Mouse (Mus musculus) heart, postnatal 0 days (tissue): ENCODE results near the gene Tm6sf2. TPM values are rescaled to one million over a fixed set of nuclear protein-coding genes. Genes with fewer than 3 reads are reported as not detected.

Experiments
- ATAC-seq: fragments of 200-750 bp; cut with Nextera tagmentation; 2 replicates; pipeline ENCODE4 v1.8.0; 2017; ENCODE audit warnings: low read depth, moderate number of reproducible peaks, moderate library complexity; ENCODE audit not compliant: insufficient read depth
- DNase-seq: peaks from one replicate; pipeline ENCODE4 v3.0.0-alpha.2; 2016; ENCODE audit warnings: low spot score
- H3K27ac ChIP-seq: fragments of 300-500 bp; sonication (generic); 2 replicates; pipeline ENCODE4 v1.5.1; 2014; ENCODE audit warnings: low read depth, mild to moderate bottlenecking
- H3K27me3 ChIP-seq: fragments of 300-500 bp; sonication (generic); 2 replicates; pipeline ENCODE4 v1.6.1; 2014; ENCODE audit warnings: low read length, mixed read lengths; ENCODE audit not compliant: control insufficient read depth, insufficient read depth
- H3K36me3 ChIP-seq: fragments of 300-500 bp; sonication (generic); replicated peaks from 2 replicates; pipeline ENCODE4 v1.6.1; 2014; ENCODE audit warnings: low read length, mixed read lengths; ENCODE audit not compliant: control insufficient read depth, insufficient read depth
- H3K4me1 ChIP-seq: fragments of 300-500 bp; sonication (generic); 2 replicates; pipeline ENCODE4 v1.6.1; 2014; ENCODE audit warnings: antibody characterized with exemption; ENCODE audit not compliant: control insufficient read depth, insufficient read depth
- H3K4me2 ChIP-seq: fragments of 300-500 bp; sonication (generic); 2 replicates; pipeline ENCODE4 v1.6.1; 2014; ENCODE audit warnings: low read depth, mild to moderate bottlenecking, low read length, moderate library complexity
- H3K4me3 ChIP-seq: fragments of 300-500 bp; sonication (generic); 2 replicates; pipeline ENCODE4 v1.5.1; 2014; ENCODE audit warnings: low read depth, low read length
- H3K9ac ChIP-seq: fragments of 300-500 bp; sonication (generic); replicated peaks from 2 replicates; pipeline ENCODE4 v1.6.1; 2014; ENCODE audit warnings: low read depth, low read length, mixed read lengths
- H3K9me3 ChIP-seq: fragments of 300-500 bp; sonication (generic); replicated peaks from 2 replicates; pipeline ENCODE4 v1.6.1; 2016; ENCODE audit warnings: low read length; ENCODE audit not compliant: control insufficient read depth
- CTCF ChIP-seq: IDR thresholded peaks from 2 replicates; pipeline ENCODE4 v1.5.1; 2016; ENCODE audit warnings: antibody characterized with exemption, control low read depth, low read depth
- EP300 ChIP-seq: IDR thresholded peaks from 2 replicates; pipeline ENCODE4 v1.6.1; 2016; ENCODE audit warnings: antibody characterized with exemption, low read depth
- WGBS: fragments of 180-500 bp; shearing (Covaris S2); extraction: QIAGEN DNeasy Blood & Tissue Kit; methylation state at CpG from one replicate; pipeline ENCODE4 v1.1.7; 2014; 5-methylcytosine and 5-hydroxymethylcytosine counted together
- polyA plus RNA-seq: library from polyadenylated mRNA; unstranded; fragments of >200 nt; fragmentation: Nextera tagmentation; extraction: Ambion mirVana; gene quantifications from 2 replicates; pipeline ENCODE4 v1.2.1, GENCODE M21; 2015
- total RNA-seq: library from RNA; depleted of rRNA; stranded (reverse); fragments of >200 nt; gene quantifications from 2 replicates; pipeline ENCODE4 v1.2.3, GENCODE M21; 2014; ENCODE audit warnings: low replicate concordance

Tm6sf2 gene
- total and polyA plus RNA-seq, 2 experiments from 2014 or later: 1.3 to 2.1 TPM

DNA sequence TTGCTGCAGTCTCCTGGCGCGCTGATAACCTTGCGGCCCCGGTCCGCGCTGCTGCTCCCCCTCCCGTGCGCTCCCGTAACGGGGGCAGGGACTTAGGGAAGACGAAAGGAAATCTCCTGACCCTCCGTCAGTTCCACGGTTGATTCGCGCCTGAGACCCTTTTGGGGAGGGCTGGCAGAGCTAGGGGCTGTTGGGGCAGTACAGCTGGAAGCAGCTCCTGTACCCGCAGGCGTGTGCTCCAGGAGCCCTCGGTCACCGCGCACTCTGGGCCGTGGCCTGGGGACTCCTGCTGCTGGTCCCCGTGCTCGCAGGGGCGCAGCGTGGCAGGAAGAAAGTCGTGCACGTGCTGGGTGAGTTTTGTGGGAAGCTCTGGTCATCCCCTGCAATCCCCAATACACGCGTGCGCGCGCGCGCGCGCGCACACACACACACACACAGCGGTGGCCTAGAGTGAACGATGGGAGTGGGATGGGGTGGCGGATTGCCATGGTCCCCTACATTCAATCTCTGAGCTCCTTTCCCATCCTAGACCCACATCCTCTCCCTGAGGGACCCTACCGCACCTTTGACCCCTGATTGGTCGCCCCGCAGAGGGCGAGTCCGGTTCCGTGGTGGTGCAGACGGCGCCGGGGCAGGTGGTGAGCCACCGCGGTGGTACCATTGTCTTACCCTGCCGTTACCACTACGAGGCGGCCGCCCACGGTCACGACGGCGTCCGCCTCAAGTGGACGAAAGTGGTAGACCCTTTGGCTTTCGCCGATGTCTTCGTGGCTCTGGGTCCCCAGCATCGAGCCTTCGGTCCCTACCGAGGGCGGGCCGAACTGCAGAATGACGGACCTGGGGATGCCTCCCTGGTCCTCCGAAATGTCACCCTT lies 11.7 kb downstream of the Tm6sf2 start:
- WGBS: 2% methylated on average over 71 of the region's 71 CpGs
- Histone ChIP-seq H3K4me1 (peaks cover 10% of the 10 kb centered on the region; the same call in 1 of the 2 replicates), H3K4me3 (peak overlapping the region; percentile 43), H3K9me3 (no peaks in the 10 kb centered on the region), H3K9ac (no peak overlapping the region), H3K27ac (no peak overlapping the region), H3K36me3 (no peaks in the 10 kb centered on the region), H3K4me2 (peak overlapping the region; percentile 75), H3K27me3 (peaks cover 73% of the 10 kb centered on the region)
- ATAC-seq (no peak), DNase-seq (no peak)
- 0 out of 2 replicates have a peak, but pooled peaks have one; percentile 4 for TF ChIP-seq CTCF
- TF ChIP-seq EP300: no peak

DNA sequence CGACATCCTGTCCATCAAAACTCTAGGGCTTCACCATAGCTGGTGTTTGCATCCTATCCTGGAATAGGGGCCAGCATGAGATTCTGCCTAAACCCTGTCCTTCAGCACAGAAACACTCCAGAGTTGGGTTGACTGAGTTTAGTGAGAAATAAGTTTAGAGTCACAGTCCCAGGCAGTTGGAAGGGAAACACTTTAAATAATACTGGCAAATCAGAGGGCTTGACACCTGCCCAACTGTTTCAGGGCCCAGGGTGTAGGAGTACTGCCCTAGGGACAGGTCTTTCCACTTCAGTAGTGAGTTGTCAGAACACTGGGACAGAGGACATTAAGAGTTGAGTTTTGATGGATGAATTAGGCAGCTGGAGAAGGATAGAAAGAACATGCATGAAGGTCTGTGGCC lies 13.4 kb downstream of the Tm6sf2 start:
- 48% methylated on average over 1 of the region's 1 CpGs for WGBS
- TF ChIP-seq EP300 (no peak), CTCF (no peak)
- H3K36me3 ChIP-seq: no peaks in the 10 kb centered on the region
- peaks cover 10% of the 10 kb centered on the region; the same call in 1 of the 2 replicates for H3K4me1 ChIP-seq
- no peak for DNase-seq
- no peaks in the 10 kb centered on the region for H3K9me3 ChIP-seq
- no peak for ATAC-seq
- H3K4me2 ChIP-seq: no peak overlapping the region
- no peak overlapping the region for H3K27ac ChIP-seq
- peaks cover 89% of the 10 kb centered on the region for H3K27me3 ChIP-seq
- no peak overlapping the region for H3K9ac ChIP-seq
- H3K4me3 ChIP-seq: no peak overlapping the region

DNA sequence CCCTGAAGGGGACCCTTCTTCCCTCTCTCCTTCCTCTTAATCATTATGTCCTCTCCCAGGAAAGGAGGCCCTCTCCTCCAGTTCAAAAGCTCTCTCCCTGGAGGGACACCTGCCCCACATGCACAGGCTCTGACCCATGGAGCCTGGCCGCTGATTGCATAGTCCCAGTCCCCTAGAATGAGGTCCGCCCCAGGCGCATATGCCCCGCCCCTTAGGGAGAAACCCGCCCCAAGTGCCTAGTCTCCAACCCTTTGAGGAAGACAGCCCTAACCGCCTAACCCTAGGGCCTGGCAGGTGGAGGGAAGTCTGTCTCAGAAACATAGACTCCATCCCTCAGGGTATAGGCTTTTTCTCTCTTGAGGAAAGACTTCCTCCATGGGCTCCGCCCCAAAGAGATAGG lies 14.5 kb downstream of the Tm6sf2 start:
- TF ChIP-seq EP300 (no peak), CTCF (no peak)
- no peak overlapping the region for H3K4me2 ChIP-seq
- no peak for ATAC-seq

DNA sequence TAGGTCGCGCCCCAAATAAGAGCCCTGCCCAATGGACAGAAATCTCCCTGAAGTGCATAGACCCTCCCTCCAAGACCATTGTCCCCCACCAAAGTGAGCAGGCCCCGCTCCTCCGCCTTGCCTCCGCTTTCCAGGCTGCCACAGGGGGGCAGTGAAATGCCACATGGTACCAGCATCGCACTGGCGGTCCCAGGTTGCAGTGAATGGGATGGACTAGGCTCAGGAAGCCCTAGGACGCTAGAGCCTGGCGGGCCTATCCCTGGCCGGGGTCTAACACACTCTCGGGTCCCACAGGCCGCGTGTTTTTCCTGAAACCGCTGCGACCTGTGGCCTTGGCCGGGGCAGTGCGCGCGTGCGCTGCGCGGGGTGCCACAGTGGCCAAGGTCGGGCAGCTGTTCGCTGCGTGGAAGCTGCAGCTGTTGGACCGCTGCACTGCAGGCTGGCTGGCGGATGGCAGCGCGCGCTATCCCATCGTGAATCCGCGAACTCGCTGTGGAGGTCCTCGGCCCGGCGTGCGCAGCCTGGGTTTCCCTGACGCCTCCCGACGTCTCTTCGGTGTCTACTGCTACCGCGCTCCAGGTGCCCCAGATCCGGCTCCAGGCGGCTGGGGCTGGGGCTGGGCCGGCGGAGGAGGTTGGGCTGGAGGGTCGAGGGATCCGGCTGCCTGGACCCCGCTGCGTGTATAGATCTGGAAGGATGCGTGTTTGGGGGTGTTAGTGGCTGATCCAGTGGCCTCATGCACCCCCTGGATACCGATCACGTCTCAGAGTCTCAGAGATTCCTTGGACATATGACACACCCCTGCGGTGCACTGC lies 15.3 kb downstream of the Tm6sf2 start:
- Histone ChIP-seq H3K36me3 (no peaks in the 10 kb centered on the region), H3K4me3 (peak overlapping the region; percentile 26; the same call in 1 of the 2 replicates), H3K4me1 (peaks cover 10% of the 10 kb centered on the region; the same call in 1 of the 2 replicates), H3K4me2 (peak overlapping the region; percentile 41), H3K9ac (no peak overlapping the region), H3K9me3 (no peaks in the 10 kb centered on the region), H3K27me3 (peaks cover 87% of the 10 kb centered on the region), H3K27ac (no peak overlapping the region)
- peak; percentile 33 for DNase-seq
- 5% methylated on average over 56 of the region's 56 CpGs for WGBS
- TF ChIP-seq CTCF (peak; percentile 83), EP300 (no peak)
- peak; percentile 62 for ATAC-seq

More for the DNA sequence above, 14.5 kb downstream of the Tm6sf2 start:
- Histone ChIP-seq H3K4me3 (no peak overlapping the region), H3K9me3 (no peaks in the 10 kb centered on the region), H3K36me3 (no peaks in the 10 kb centered on the region), H3K9ac (no peak overlapping the region), H3K27ac (no peak overlapping the region), H3K27me3 (peaks cover 95% of the 10 kb centered on the region), H3K4me1 (peaks cover 10% of the 10 kb centered on the region; the same call in 1 of the 2 replicates)
- no peak for DNase-seq
- 10% methylated on average over 7 of the region's 7 CpGs for WGBS

DNA sequence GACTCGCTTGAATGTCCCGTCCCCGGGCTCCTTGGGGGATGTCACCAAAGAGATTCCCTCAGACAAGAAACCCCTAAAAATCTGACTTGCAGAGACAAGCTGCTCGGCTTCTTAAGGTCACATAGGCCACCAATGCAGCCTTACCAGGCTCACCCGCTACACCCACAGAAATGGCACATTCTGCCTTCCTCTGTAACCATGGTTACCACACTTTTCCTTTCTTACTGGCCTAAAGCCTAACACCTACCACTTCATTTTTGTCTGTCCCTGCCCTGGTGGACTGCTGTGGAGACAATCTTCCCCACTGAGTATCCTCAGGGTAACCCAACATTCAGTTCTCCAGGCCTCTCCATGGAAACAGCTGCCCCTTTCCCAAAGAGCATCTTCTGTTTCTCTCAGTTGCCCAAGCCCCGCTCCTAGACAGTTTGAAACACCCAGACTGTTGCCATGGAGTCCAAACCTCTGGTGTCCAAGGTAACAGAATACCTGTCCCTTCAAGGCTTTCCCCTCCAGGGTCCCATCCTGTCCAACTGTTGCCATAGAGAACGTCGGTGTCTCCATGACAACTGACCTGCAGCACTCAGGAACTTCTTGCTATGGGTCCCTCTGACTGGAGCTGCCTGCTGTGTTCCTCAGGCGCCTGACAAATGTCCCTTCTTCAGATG lies 16.7 kb downstream of the Tm6sf2 start:
- 60% methylated on average over 9 of the region's 9 CpGs for WGBS
- Histone ChIP-seq H3K27me3 (peaks cover 79% of the 10 kb centered on the region), H3K9me3 (no peaks in the 10 kb centered on the region), H3K4me2 (no peak overlapping the region), H3K4me3 (no peak overlapping the region), H3K4me1 (no peaks in the 10 kb centered on the region), H3K36me3 (no peaks in the 10 kb centered on the region), H3K27ac (no peak overlapping the region), H3K9ac (no peak overlapping the region)
- no peak for DNase-seq
- ATAC-seq: no peak
- TF ChIP-seq CTCF (no peak), EP300 (no peak)
